Mouse (Mus musculus): ENCODE measurements at regions not wholly inside any gene's neighbourhood (a gene's known extent, or its start where the extent isn't known, plus 50 kb on each side); places are given as distances from the start of the nearest gene placed in this dataset.

GRCm38 (mm10) chr8:126531459-126531858 is 56.6 kb upstream of the Tarbp1 start:
- Histone ChIP-seq H3K27me3 (replicated peaks) (no peaks in the 10 kb centered on the region), H3K4me1 (ENCODE audit: control insufficient read depth in 1 of 2, insufficient read depth in 2 of 2) (peaks cover 18 to 30% of the 10 kb centered on the region in 2 experiments), H3K9me3 (replicated peaks; ENCODE audit: low read length) (peaks cover 2% of the 10 kb centered on the region), H3K79me2 (replicated peaks; ENCODE audit: control insufficient read depth, extremely low read depth, insufficient read depth, poor library complexity, severe bottlenecking) (no peaks in the 10 kb centered on the region), H3K4me3 (replicated peaks in 1 of 3; ENCODE audit: low read depth in 2 of 3, low read length in 2 of 3, poor library complexity in 1 of 3) (no peak overlapping the region), H3K27ac (ENCODE audit: insufficient read depth, low read depth) (no peak overlapping the region), H3K9ac (ENCODE audit: insufficient read depth, low read depth) (no peak overlapping the region), H3K4me2 (ENCODE audit: insufficient read depth, low read depth, poor library complexity, severe bottlenecking) (no peak overlapping the region), H3K36me3 (replicated peaks in 1 of 2; ENCODE audit: control insufficient read depth in 1 of 2, insufficient read depth in 1 of 2, low read length in 1 of 2) (no peaks in the 10 kb centered on the region)
- dilution Hi-C loops (cut with MboI; ENCODE audit: extremely low pct_ligation_motif_present, extremely low pct_unique_long_range_greater_than_20kb, low sequenced_read_pairs) = no loop called here
- DNase-seq (ENCODE audit: extremely low read depth) = no peak
- in situ Hi-C loops (cut with MboI; ENCODE audit: low pct_ligation_motif_present, low pct_unique_long_range_greater_than_20kb, low sequenced_read_pairs) = no loop called here
- TF ChIP-seq MAX (IDR thresholded peaks at IDR 0.05; ENCODE audit: low read length) = no peak
- no peak for TF ChIP-seq SMC3 (IDR thresholded peaks at IDR 0.05; ENCODE audit: low read depth, low read length)
- no peak for TF ChIP-seq E2F4 (IDR thresholded peaks at IDR 0.05; ENCODE audit: insufficient replicate concordance, low read depth, low read length)
- TF ChIP-seq ZNF384 (IDR thresholded peaks at IDR 0.05; ENCODE audit: low read depth, low read length) = no peak
- no peak for TF ChIP-seq USF2 (conservative IDR thresholded peaks at IDR 0.05; ENCODE audit: low read depth, low read length)
- no peak for TF ChIP-seq CHD1 (IDR thresholded peaks at IDR 0.05; ENCODE audit: low read depth, low read length)
- TF ChIP-seq EP300 (IDR thresholded peaks at IDR 0.05; ENCODE audit: low read length) = no peak
- no peak for TF ChIP-seq CTCF (conservative IDR thresholded peaks at IDR 0.05 in 1 of 2, IDR thresholded peaks at IDR 0.05 in 1 of 2; ENCODE audit: low read depth in 2 of 2, low read length in 2 of 2)
- no peak for TF ChIP-seq JUND (conservative IDR thresholded peaks at IDR 0.05; ENCODE audit: low read depth, low read length)
- no peak for TF ChIP-seq NELFE (IDR thresholded peaks at IDR 0.05; ENCODE audit: low read depth, low read length)
- TF ChIP-seq MEF2A (IDR thresholded peaks at IDR 0.05; ENCODE audit: borderline replicate concordance, low read depth, low read length) = no peak
- TF ChIP-seq ELF1 (IDR thresholded peaks at IDR 0.05; ENCODE audit: low read depth, low read length) = no peak
- TF ChIP-seq MAZ (IDR thresholded peaks at IDR 0.05; ENCODE audit: low read depth, low read length) = no peak
- TF ChIP-seq ZMIZ1 (IDR thresholded peaks at IDR 0.05; ENCODE audit: low read depth, low read length) = no peak
- TF ChIP-seq RAD21 (IDR thresholded peaks at IDR 0.05; ENCODE audit: low read depth, low read length) = no peak
- no peak for TF ChIP-seq HCFC1 (IDR thresholded peaks at IDR 0.05; ENCODE audit: low read depth, low read length)
- TF ChIP-seq UBTF (IDR thresholded peaks at IDR 0.05; ENCODE audit: low read depth, low read length) = no peak

- Histone ChIP-seq H3K36me3 (replicated peaks in 1 of 2; ENCODE audit: control insufficient read depth in 1 of 2, insufficient read depth in 1 of 2, low read length in 1 of 2) (no peaks in the 10 kb centered on the region), H3K4me2 (ENCODE audit: insufficient read depth, low read depth, poor library complexity, severe bottlenecking) (peak overlapping the region; percentile 75), H3K9ac (ENCODE audit: insufficient read depth, low read depth) (no peak overlapping the region; the same call in 1 of the 2 replicates), H3K27me3 (replicated peaks) (no peaks in the 10 kb centered on the region), H3K79me2 (replicated peaks; ENCODE audit: control insufficient read depth, extremely low read depth, insufficient read depth, poor library complexity, severe bottlenecking) (no peaks in the 10 kb centered on the region), H3K4me3 (replicated peaks in 1 of 3; ENCODE audit: low read depth in 2 of 3, low read length in 2 of 3, poor library complexity in 1 of 3) (no peak overlapping the region), H3K9me3 (replicated peaks; ENCODE audit: low read length) (peaks cover 2% of the 10 kb centered on the region), H3K27ac (ENCODE audit: insufficient read depth, low read depth) (no peak overlapping the region), H3K4me1 (ENCODE audit: control insufficient read depth in 1 of 2, insufficient read depth in 2 of 2) (peaks cover 18 to 37% of the 10 kb centered on the region in 2 experiments)
- no peak for TF ChIP-seq CTCF (conservative IDR thresholded peaks at IDR 0.05 in 1 of 2, IDR thresholded peaks at IDR 0.05 in 1 of 2; ENCODE audit: low read depth in 2 of 2, low read length in 2 of 2)
- TF ChIP-seq TCF12 (IDR thresholded peaks at IDR 0.05; ENCODE audit: low read depth, low read length) = peak; percentile 60; the same call in 1 of the 2 replicates
- peak; percentile 89 for TF ChIP-seq MAZ (IDR thresholded peaks at IDR 0.05; ENCODE audit: low read depth, low read length)
- TF ChIP-seq SIN3A (IDR thresholded peaks at IDR 0.05; ENCODE audit: low read length) = no peak; the same call in 1 of the 2 replicates
- TF ChIP-seq EP300 (IDR thresholded peaks at IDR 0.05; ENCODE audit: low read length) = peak; percentile 66
- peak; percentile 92 for TF ChIP-seq ETS1 (conservative IDR thresholded peaks at IDR 0.05; ENCODE audit: low read depth, low read length)
- peak; percentile 82; the same call in 1 of the 2 replicates for TF ChIP-seq KAT2A (IDR thresholded peaks at IDR 0.05; ENCODE audit: insufficient replicate concordance, low read length)
- TF ChIP-seq USF1 (IDR thresholded peaks at IDR 0.05; ENCODE audit: low read depth, low read length) = no peak
- TF ChIP-seq CHD2 (IDR thresholded peaks at IDR 0.05; ENCODE audit: low read length) = peak; percentile 60
- no peak for TF ChIP-seq POLR2AphosphoS2 (IDR thresholded peaks at IDR 0.05; ENCODE audit: low read depth, low read length)
- 0 out of 2 replicates have a peak, but pooled peaks have one; percentile 46 for TF ChIP-seq BHLHE40 (IDR thresholded peaks at IDR 0.05; ENCODE audit: low read depth, low read length)
- peak; percentile 57; the same call in 1 of the 2 replicates for TF ChIP-seq MEF2A (IDR thresholded peaks at IDR 0.05; ENCODE audit: borderline replicate concordance, low read depth, low read length)
- TF ChIP-seq MAFK (IDR thresholded peaks at IDR 0.05; ENCODE audit: insufficient replicate concordance, low read length) = 0 out of 2 replicates have a peak, but pooled peaks have one; percentile 24
- no peak; the same call in 1 of the 2 replicates for TF ChIP-seq HCFC1 (IDR thresholded peaks at IDR 0.05; ENCODE audit: low read depth, low read length)
- TF ChIP-seq IRF4 (IDR thresholded peaks at IDR 0.05; ENCODE audit: low read depth, low read length) = peak; percentile 69; the same call in 1 of the 2 replicates
- dilution Hi-C loops (cut with MboI; ENCODE audit: extremely low pct_ligation_motif_present, extremely low pct_unique_long_range_greater_than_20kb, low sequenced_read_pairs) (no loop called here), in situ Hi-C loops (cut with MboI; ENCODE audit: low pct_ligation_motif_present, low pct_unique_long_range_greater_than_20kb, low sequenced_read_pairs) (no loop called here)
- peak; percentile 83 for DNase-seq (ENCODE audit: extremely low read depth)
Measured at GRCm38 (mm10) chr8:126529409-126529808, 54.5 kb upstream of the Tarbp1 start.

All from CH12.LX (cell line).